Mouse (Mus musculus): ENCODE measurements around the gene Agbl4.

The Agbl4 gene

DNA sequence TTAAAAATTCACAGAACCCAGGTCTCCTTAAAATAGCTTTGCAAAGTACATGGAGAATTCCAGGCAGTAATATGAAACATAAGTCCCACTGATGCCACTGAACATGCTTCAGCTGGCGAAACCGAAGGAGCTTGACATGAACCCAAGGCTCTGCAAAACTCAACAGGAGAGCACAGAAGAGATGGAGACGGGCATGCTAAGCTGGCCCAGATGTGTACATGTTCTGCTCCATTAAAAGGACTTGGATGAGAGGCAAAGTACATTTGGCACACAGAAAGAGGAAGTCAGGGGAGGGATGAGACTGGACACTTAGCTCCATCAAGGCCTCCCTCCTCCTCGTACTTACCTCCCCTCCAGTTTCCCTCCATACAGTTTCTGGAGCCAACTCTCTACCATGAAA is 1013.3 kb downstream of the Agbl4 start:
- DNase-seq = no peak

- DNase-seq = peak; percentile 5 to 8
These were observed 1016.9 kb downstream of the Agbl4 start for GRCm38 (mm10) chr4:111414399-111414798.

DNA sequence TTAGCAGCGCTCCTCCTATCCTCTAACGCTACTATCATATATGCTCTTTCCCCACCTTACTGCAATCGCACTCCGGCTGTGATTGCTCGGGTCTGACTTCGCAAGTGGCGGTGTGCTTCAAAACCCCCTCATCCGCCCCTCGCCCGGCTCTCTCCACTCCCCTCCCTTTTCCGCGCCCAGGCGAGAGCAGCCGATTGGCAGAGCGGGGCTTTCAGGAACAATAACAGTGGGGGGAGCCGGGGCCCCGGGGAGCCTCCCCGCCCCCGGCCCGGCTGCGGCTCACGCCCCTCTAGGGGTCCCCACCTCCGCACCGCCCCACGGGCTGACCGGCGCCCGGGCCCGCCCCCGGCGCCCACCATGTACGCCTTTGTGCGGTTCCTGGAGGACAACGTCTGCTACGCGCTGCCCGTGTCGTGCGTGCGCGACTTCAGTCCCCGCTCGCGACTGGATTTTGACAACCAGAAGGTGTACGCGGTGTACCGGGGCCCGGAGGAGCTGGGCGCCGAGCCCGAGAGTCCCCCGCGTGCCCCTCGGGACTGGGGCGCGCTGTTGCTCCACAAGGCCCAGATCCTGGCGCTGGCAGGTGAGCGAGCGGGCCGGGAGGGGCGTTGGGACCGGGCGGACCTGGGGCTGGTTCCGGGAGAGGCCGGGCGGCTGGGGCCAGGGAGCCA is 1017.5 kb downstream of the Agbl4 start, which contains the start of gene Bend5:
Gene Bend5, plus strand, starts transcription at position 189 of the 671 bp plus-strand sequence.
- DNase-seq = peak; percentile 4 to 8

DNA sequence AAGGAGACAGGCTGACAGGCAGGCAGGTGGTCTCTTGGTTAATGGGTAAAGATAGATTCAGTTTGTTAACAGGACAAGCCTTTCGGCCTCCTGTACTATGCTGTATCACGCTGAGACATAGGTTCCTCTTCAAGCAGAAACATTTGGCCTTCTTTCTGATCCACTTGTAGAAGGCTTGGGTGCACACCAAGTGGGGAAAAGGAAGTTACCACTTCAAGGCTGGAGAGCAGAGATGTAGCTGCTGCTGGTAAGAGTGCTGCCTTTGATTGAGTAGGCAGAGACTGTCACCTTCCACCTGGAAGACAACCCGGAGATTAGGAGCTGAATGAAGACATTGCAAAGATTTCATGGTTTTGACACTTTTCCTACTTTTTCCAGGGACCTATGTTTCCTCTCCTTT is 1018.7 kb downstream of the Agbl4 start:
- DNase-seq = no peak

DNA sequence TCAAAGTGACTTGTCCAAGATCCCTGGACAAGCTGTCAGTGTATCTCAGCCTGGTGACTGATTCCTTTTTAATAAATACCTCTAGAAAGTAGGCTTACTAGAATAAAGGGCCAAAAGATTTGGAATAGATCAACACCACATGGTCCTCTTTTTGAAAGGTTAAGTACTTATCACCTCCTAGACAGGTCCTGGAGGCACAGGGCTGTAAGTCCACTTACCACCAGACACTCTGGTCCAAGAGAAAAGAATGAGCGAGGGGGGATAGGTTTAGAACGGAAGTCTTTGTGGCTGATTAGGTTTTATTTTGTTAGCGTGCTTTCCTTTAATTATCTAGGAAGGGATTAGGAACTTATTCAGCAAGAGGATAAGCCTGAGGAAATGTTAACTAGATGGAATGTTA is 1019.1 kb downstream of the Agbl4 start:
- DNase-seq = no peak

DNA sequence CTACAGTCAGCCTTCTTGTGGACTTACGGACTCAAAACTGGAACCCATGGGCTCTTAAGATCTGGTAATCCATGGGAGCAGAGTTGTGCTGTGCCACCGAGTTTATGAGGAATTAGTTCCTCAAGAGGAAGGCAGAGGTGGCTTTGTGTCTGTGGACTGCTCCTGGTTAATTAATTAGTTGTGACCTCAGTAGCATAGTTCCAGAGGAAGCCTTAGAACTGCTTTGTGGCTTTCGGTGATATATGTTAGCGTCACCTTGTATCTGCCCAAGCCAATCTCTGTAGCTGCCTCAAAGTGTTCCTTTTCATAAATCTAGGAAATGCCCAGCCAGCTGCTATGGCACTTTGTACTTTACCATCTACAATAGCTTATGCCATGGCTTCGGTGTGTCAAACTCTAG is 1020.3 kb downstream of the Agbl4 start:
- DNase-seq = no peak

GRCm38 (mm10) chr4:111419476-111419875 is 1022.0 kb downstream of the Agbl4 start:
- no peak for DNase-seq

- DNase-seq = no peak
These were observed 1022.6 kb downstream of the Agbl4 start for GRCm38 (mm10) chr4:111420031-111420430.

DNA sequence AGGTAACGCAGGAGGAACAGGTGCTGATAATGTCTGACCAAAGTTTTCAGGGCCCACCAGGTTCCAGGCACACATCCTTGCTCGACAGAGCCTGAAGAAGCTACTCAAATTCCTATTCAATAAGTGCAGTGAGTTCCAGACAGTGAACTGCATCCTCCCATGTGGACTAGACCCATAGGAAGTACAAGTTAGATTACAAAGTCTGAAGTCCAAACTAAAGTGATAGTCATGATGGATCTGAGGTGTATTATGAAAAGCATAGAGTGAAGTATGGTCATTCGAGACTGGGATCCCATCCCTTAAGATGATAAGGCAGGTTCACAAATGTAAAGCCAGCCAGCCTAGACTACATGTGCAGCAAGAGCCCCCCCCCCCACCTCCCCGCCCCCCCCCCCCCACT is 1023.5 kb downstream of the Agbl4 start:
- DNase-seq = no peak

GRCm38 (mm10) chr4:111421785-111422184 is 1024.3 kb downstream of the Agbl4 start:
- DNase-seq = no peak

DNA sequence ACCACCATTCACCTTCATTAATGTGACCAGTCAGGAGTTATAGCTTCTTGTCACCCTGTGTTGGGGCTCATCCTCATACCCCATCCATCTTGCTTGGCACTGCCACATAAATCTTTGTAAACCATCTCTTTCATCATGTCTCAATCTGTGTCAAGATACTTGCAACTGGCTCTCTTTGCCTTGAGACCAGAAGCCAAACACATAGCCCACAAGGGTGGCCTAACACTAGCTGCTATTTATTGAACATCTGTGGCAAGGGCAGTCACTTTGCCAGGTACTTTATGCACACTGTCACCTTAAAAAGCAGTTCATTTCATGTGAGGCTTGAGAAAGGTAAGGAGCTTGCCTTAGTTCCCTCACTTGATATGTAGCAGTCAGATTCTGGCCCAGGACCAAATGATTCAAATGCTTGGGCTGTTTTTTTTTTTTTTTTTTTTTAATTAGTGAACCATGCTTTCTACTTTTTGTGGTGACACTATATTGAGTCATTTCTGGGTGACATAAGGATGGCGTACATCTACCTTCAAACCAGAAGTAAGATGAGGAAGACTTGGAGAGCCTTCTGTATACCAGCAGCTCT is 1027.0 kb downstream of the Agbl4 start:
- DNase-seq = no peak

GRCm38 (mm10) chr4:111425170-111425569 is 1027.7 kb downstream of the Agbl4 start:
- no peak for DNase-seq

- DNase-seq = no peak
These were observed 1033.7 kb downstream of the Agbl4 start for GRCm38 (mm10) chr4:111431186-111431585.

GRCm38 (mm10) chr4:111432013-111432412 is 1034.6 kb downstream of the Agbl4 start:
- DNase-seq = no peak

DNA sequence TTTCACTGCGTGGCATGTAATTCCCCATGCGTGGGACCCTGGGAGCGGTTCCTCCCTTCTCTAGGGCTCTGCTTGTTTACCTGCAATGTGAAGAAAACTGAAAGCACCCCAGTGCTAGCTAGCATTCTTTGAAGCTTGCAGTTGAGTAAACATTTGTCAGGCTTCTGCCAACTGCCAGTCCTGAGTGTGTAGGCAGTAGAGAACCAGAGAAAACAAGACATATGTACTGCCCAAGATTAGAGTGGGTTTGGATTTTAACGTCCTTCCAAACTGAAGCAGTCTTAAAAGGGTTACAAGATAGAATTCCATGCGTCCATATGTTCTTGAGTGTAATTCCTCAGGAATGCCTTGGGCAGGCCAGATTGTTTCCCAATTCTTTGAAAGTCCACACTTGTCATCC is 1035.0 kb downstream of the Agbl4 start:
- no peak for DNase-seq

GRCm38 (mm10) chr4:111441709-111442108 is 1044.2 kb downstream of the Agbl4 start:
- no peak for DNase-seq

DNA sequence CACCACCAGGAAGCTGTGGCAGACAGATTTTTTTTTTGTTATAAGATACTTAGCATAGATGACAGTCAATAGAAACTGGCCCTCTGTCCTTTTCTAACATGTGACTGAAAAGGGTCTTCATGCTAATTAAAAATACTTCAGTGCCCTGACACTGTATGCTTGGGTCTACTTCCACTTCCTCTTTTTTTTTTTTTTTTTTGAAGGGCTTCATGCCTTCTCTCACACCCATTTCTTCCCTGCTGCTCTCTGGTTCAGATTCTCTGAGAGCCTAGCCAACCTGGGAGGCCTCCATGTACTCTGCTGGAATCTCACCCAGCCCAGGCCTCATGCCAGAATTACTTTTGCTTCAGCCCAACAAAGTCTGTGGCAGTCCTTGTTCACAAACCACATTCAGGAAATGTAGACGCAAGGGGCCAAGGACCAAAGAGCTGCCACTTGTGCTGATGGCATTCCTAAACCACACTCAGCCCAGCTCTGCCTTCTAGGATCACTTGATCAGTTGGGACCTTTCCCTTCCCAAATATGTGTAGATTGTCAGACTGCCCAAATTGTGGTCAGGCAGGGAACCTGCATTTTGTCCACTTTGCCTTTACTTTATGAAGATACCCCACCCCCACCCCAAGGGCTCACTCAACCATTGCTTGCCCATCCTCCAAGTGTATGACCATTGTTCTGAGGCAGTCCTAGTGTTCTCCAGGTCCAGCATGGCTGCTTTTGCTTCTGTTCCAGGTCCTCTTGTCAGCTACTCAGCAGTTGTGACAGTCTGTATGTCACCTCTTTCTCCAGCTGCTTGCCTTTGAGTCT is 1045.2 kb downstream of the Agbl4 start:
- peak; percentile 3 to 7 for DNase-seq

- no peak for DNase-seq
These were observed 1046.6 kb downstream of the Agbl4 start for GRCm38 (mm10) chr4:111443906-111444615.

DNA sequence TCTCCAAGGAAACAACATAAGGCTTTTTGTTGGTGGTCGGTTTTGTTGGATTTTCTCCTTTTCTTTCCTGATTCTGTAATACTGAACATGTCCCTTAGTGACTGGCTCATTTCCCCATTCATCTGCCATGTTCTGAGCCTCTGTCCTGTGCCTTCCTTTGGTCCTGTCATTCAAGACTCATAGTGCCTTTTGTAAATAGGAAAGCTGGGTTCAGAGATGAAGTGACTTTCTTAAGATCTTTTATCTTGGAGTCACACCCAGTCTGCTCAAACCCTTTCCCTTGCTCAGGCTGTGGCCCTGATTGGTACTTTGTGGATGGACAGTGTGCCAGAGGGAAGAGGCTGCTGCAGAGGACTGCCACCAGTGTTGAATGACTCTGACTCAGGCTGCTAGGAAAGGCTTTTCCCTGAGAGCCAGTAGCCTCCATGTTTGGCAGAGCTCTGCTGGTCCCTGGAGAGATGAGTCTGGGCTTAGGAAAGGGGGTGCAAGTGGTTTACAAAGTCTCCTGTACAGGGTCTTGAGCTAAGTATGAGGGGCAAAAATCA is 1047.2 kb downstream of the Agbl4 start:
- no peak for DNase-seq

DNA sequence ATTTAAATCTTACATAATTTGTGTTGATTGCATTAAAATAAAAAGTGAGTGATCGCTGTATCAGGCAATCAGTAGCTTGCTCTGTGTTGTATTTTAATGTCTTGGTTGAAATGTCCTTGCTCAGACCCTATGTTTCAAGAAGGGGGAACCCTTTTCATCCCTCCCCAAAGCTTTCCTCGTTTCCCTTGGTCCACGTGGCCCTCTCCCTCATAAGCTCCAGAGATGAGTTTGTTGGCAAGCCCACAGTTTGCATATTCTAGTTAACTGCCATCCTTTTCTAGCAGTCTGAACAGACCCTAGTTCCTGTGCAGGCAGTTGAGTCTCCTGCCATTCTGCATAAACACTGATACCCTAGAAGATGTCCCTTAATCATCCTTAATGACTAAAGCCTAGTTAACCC is 1050.5 kb downstream of the Agbl4 start:
- DNase-seq = no peak

- DNase-seq = no peak
These were observed 1051.1 kb downstream of the Agbl4 start for GRCm38 (mm10) chr4:111448586-111448985.

- DNase-seq = no peak
These were observed 1052.2 kb downstream of the Agbl4 start for GRCm38 (mm10) chr4:111449442-111450199.
